Mouse (Mus musculus) embryonic facial prominence, embryonic 14.5 days (tissue): ENCODE measurements at regions not wholly inside any gene's neighbourhood (a gene's known extent, or its start where the extent isn't known, plus 50 kb on each side); places are given as distances from the start of the nearest gene placed in this dataset.

Experiments used
- ATAC-seq: fragments of 200-750 bp; cut with Nextera tagmentation; 2 replicates; pipeline ENCODE4 v1.8.0; 2017; ENCODE audit warnings: low read depth, moderate number of reproducible peaks, moderate TSS enrichment
- DNase-seq: peaks from one replicate; pipeline ENCODE4 v3.0.0-alpha.2; 2015; ENCODE audit warnings: low spot score
- H3K27ac ChIP-seq: fragments of 300-500 bp; sonication (generic); replicated peaks from 2 replicates; pipeline ENCODE4 v1.5.1; 2014; ENCODE audit warnings: low read depth, mild to moderate bottlenecking, low read length, moderate library complexity
- H3K27me3 ChIP-seq: fragments of 300-500 bp; sonication (generic); replicated peaks from 2 replicates; pipeline ENCODE4 v1.6.1; 2014; ENCODE audit warnings: low read length; ENCODE audit not compliant: control insufficient read depth, insufficient read depth
- H3K36me3 ChIP-seq: fragments of 300-500 bp; sonication (generic); 2 replicates; pipeline ENCODE4 v1.6.1; 2014; ENCODE audit warnings: low read length, mixed read lengths; ENCODE audit not compliant: control insufficient read depth, insufficient read depth
- H3K4me1 ChIP-seq: fragments of 300-500 bp; sonication (generic); 2 replicates; pipeline ENCODE4 v1.6.1; 2014; ENCODE audit warnings: antibody characterized with exemption, low read length; ENCODE audit not compliant: control insufficient read depth, insufficient read depth
- H3K4me2 ChIP-seq: fragments of 300-500 bp; sonication (generic); 2 replicates; pipeline ENCODE4 v1.6.1; 2014; ENCODE audit warnings: low read depth, mild to moderate bottlenecking, low read length, moderate library complexity, mixed read lengths
- H3K4me3 ChIP-seq: fragments of 300-500 bp; sonication (generic); 2 replicates; pipeline ENCODE4 v1.5.1; 2014; ENCODE audit warnings: low read depth, mild to moderate bottlenecking, low read length
- H3K9ac ChIP-seq: fragments of 300-500 bp; sonication (generic); 2 replicates; pipeline ENCODE4 v1.6.1; 2014; ENCODE audit warnings: low read depth, mild to moderate bottlenecking, low read length, moderate library complexity, mixed read lengths
- H3K9me3 ChIP-seq: fragments of 300-500 bp; sonication (generic); 2 replicates; pipeline ENCODE4 v1.6.1; 2016; ENCODE audit warnings: low read length; ENCODE audit not compliant: control insufficient read depth
- WGBS: fragments of 180-500 bp; shearing (Covaris S2); extraction: QIAGEN DNeasy Blood & Tissue Kit; methylation state at CpG from one replicate; pipeline ENCODE4 v1.1.7; 2014; 5-methylcytosine and 5-hydroxymethylcytosine counted together

DNA sequence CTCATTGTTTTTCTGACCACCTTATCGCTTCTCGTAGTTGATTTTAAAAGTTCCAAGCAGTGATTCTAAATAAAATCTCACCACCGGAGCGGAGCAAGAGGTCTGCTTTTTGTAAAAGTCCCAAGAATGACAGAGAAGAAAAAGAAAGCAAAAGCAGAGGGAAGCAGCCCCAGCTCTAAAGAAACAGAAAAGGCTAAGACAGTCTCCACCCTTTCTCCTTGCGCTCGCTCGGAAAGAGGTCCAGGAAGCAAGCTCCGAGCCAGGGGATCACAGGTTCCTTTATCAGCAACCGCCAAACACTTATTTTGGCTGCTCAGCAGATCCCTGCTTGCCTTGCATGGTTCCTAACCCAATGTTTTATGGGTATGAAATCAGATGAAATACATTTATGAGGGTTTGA, 2594.8 kb upstream of the Gm7489 start:
- peak overlapping the region; percentile 76 for H3K27ac ChIP-seq
- peak overlapping the region; percentile 27; the same call in 1 of the 2 replicates for H3K9ac ChIP-seq
- 59% methylated on average over 9 of the region's 9 CpGs for WGBS

DNA sequence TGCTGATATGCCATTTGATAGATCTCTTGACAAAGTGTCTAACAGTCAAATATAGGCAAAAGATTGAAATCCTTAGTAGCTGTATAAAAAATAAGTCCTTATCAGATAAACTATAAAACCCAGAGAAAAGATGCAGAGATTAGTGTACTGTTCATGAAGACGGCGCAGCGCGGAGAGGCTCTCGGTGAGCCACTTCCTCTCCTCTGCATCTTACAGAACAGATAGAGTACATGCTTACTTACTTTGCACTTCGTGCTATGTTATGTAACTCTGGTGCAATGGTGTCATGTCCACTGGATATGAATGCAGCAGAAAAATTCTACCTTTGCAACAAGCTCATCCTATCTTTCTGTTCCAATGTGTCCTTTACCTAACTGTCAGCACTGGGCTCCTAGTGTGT, 2593.5 kb upstream of the Gm7489 start:
- no peak overlapping the region for H3K4me3 ChIP-seq
- H3K27me3 ChIP-seq, result no peaks in the 10 kb centered on the region
- no peaks in the 10 kb centered on the region for H3K4me1 ChIP-seq
- WGBS, result 91% methylated on average over 6 of the region's 6 CpGs
- DNase-seq (no peak), ATAC-seq (no peak)
- no peaks in the 10 kb centered on the region for H3K36me3 ChIP-seq
- no peak overlapping the region for H3K9ac ChIP-seq
- no peaks in the 10 kb centered on the region for H3K9me3 ChIP-seq
- H3K27ac ChIP-seq, result no peak overlapping the region; the same call in 1 of the 2 replicates
- H3K4me2 ChIP-seq, result no peak overlapping the region

More for the DNA sequence above, 2594.8 kb upstream of the Gm7489 start:
- Histone ChIP-seq H3K4me2 (peak overlapping the region; percentile 31), H3K36me3 (no peaks in the 10 kb centered on the region), H3K27me3 (no peaks in the 10 kb centered on the region), H3K4me1 (no peaks in the 10 kb centered on the region), H3K4me3 (peak overlapping the region; percentile 17; the same call in 1 of the 2 replicates), H3K9me3 (no peaks in the 10 kb centered on the region)
- ATAC-seq, result no peak
- no peak for DNase-seq

DNA sequence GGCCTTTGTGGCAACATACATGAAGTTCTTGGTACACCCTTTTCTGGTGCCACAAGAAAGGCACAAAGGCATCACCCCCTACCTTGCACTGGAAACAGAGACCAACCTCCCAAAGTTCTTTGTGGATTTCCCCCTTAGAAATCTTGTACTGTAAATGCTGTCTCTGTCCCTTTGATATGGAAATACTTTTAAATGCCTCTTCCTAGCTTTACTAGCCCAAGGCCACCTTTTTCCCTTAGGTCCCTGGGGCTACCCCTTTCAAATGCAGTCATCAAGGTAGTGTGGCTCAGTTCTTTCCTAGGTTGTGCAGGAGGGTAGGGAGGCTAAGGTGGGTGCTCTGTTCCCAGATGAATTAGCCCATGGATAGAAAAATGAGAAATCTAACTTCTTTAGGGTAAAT, 2587.9 kb upstream of the Gm7489 start:
- no peak overlapping the region for H3K4me3 ChIP-seq
- H3K36me3 ChIP-seq, result no peaks in the 10 kb centered on the region
- no peak overlapping the region for H3K9ac ChIP-seq

GRCm38 (mm10) chr15:51318072-51318471, 2566.6 kb upstream of the Gm7489 start:
- Histone ChIP-seq H3K4me1 (peaks cover 8% of the 10 kb centered on the region), H3K27me3 (0 out of 2 replicates have a peak, but pooled peaks cover 3% of the 10 kb centered on the region), H3K27ac (no peak overlapping the region), H3K9ac (no peak overlapping the region), H3K36me3 (no peaks in the 10 kb centered on the region), H3K4me2 (no peak overlapping the region), H3K9me3 (no peaks in the 10 kb centered on the region), H3K4me3 (no peak overlapping the region)
- 83% methylated on average over 1 of the region's 1 CpGs for WGBS
- DNase-seq (no peak), ATAC-seq (no peak)

More for the DNA sequence above, 2587.9 kb upstream of the Gm7489 start:
- ATAC-seq (no peak), DNase-seq (no peak)
- Histone ChIP-seq H3K4me2 (no peak overlapping the region), H3K27ac (no peak overlapping the region), H3K9me3 (no peaks in the 10 kb centered on the region), H3K4me1 (no peaks in the 10 kb centered on the region), H3K27me3 (no peaks in the 10 kb centered on the region)

DNA sequence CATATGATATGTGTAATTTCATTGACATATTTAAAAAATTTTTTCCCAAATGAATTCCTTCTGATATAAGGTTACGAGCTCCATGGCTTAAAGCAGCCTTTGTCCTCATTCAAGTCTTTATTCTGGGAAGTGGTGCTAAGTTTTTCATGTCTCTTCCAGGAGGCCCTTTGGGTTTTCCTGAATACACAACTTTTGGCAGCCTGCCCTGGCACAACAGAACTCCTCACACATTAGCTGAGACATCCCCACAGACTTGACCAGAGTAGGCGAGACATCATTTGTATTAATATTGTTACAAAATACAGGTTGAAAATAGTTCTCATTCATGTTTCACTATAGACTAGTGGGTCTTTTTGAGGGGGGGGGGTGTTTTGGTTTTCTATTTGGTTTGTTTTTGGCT, 2565.9 kb upstream of the Gm7489 start:
- Histone ChIP-seq H3K4me3 (no peak overlapping the region), H3K4me2 (no peak overlapping the region), H3K27me3 (0 out of 2 replicates have a peak, but pooled peaks cover 3% of the 10 kb centered on the region), H3K9me3 (no peaks in the 10 kb centered on the region), H3K4me1 (peaks cover 11% of the 10 kb centered on the region), H3K36me3 (no peaks in the 10 kb centered on the region), H3K27ac (no peak overlapping the region), H3K9ac (no peak overlapping the region)
- WGBS, result 64% methylated on average over 2 of the region's 2 CpGs
- DNase-seq (peak; percentile 41), ATAC-seq (no peak)

DNA sequence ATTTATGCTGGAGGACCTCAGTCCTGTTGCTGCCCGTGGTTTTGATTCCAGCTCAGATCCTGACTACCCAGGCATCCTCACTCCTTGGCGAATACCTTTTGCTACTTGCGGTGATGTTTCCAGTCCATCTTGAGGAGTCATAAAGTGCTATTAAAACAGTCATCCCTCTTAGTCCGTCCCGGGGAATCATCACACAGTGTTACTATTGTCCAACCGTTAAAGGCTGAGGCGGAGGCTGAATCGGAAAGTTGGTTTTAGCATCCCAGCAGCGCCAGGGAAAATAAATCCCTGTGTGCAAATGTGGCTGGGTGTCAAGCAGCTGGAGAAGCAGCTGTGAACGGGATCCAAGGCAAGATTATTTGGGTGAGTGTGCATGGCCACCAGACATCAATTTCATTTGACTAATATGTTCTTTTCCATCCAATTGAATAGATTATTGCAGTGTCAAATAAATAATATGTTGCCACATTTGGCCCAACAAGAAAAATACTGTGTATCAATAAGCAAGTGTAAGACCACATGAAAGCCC, 2564.3 kb upstream of the Gm7489 start:
- H3K4me2 ChIP-seq, result no peak overlapping the region
- no peak overlapping the region for H3K4me3 ChIP-seq
- H3K9ac ChIP-seq, result no peak overlapping the region
- H3K27me3 ChIP-seq, result 0 out of 2 replicates have a peak, but pooled peaks cover 3% of the 10 kb centered on the region
- H3K36me3 ChIP-seq, result no peaks in the 10 kb centered on the region
- H3K27ac ChIP-seq, result no peak overlapping the region
- DNase-seq, result no peak
- no peaks in the 10 kb centered on the region for H3K9me3 ChIP-seq
- 62% methylated on average over 10 of the region's 10 CpGs for WGBS
- H3K4me1 ChIP-seq, result peaks cover 15% of the 10 kb centered on the region
- no peak for ATAC-seq

DNA sequence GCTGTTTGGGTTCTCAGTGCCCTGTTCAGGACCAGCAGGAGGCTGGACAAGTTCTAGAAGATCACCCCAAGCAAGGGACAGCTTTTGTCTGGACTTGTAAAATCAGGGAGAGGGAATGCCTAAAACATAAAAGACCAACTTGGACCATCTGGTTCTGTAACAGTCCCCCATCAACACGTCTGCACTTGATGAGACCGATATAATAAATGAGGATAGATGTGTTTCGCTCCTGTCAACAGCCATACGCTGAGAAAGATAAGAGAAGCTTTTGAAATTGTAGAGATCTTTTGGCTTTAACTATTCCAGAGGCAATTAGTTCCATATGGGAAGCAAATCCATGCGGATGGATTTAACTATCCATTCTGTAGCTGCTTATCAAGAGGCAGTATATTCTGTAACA, 2561.4 kb upstream of the Gm7489 start:
- H3K27me3 ChIP-seq, result 0 out of 2 replicates have a peak, but pooled peaks cover 3% of the 10 kb centered on the region
- H3K4me2 ChIP-seq, result no peak overlapping the region
- peaks cover 15% of the 10 kb centered on the region for H3K4me1 ChIP-seq
- H3K36me3 ChIP-seq, result no peaks in the 10 kb centered on the region
- DNase-seq (peak; percentile 40), ATAC-seq (no peak)
- no peak overlapping the region for H3K27ac ChIP-seq
- no peak overlapping the region for H3K9ac ChIP-seq
- H3K4me3 ChIP-seq, result no peak overlapping the region
- H3K9me3 ChIP-seq, result no peaks in the 10 kb centered on the region
- WGBS, result 29% methylated on average over 5 of the region's 5 CpGs

GRCm38 (mm10) chr15:51324211-51324610, 2560.5 kb upstream of the Gm7489 start:
- H3K36me3 ChIP-seq, result no peaks in the 10 kb centered on the region
- no peak overlapping the region; the same call in 1 of the 2 replicates for H3K27ac ChIP-seq
- 33% methylated on average over 5 of the region's 5 CpGs for WGBS
- DNase-seq (peak; percentile 34), ATAC-seq (no peak)
- peaks cover 9% of the 10 kb centered on the region; the same call in 1 of the 2 replicates for H3K4me1 ChIP-seq
- no peak overlapping the region for H3K4me3 ChIP-seq
- 0 out of 2 replicates have a peak, but pooled peaks cover 3% of the 10 kb centered on the region for H3K27me3 ChIP-seq
- H3K9ac ChIP-seq, result no peak overlapping the region
- no peaks in the 10 kb centered on the region for H3K9me3 ChIP-seq
- no peak overlapping the region for H3K4me2 ChIP-seq

GRCm38 (mm10) chr15:51327702-51328101, 2557.0 kb upstream of the Gm7489 start:
- Histone ChIP-seq H3K4me1 (peaks cover 9% of the 10 kb centered on the region; the same call in 1 of the 2 replicates), H3K9ac (no peak overlapping the region), H3K4me3 (no peak overlapping the region), H3K36me3 (no peaks in the 10 kb centered on the region), H3K27ac (no peak overlapping the region), H3K9me3 (no peaks in the 10 kb centered on the region), H3K27me3 (no peaks in the 10 kb centered on the region), H3K4me2 (no peak overlapping the region)
- DNase-seq (no peak), ATAC-seq (no peak)
- WGBS, result 45% methylated on average over 5 of the region's 5 CpGs
